Mouse (Mus musculus) kidney, embryonic 16.5 days (tissue): Measurements from ENCODE around the gene Ppp1cc. TPM values are rescaled to one million over a fixed set of nuclear protein-coding genes. Genes with fewer than 3 reads are reported as not detected.
"Not testable (repeated sequence)": the region's sequence is repeated elsewhere in the genome, so short reads cannot be mapped to it uniquely, and the experiment has no call there.

Experiments
- ATAC-seq: fragments of 200-750 bp; cut with Nextera tagmentation; 2 replicates; pipeline ENCODE4 v1.8.0; 2017; ENCODE audit warnings: moderate TSS enrichment; ENCODE audit not compliant: low FRiP score, low TSS enrichment
- H3K27ac ChIP-seq: fragments of 300-500 bp; sonication (generic); 2 replicates; pipeline ENCODE4 v1.5.1; 2014; ENCODE audit warnings: low read length
- H3K27me3 ChIP-seq: fragments of 300-500 bp; sonication (generic); 2 replicates; pipeline ENCODE4 v1.6.1; 2014; ENCODE audit warnings: low read length, control low read depth, mixed read lengths; ENCODE audit not compliant: insufficient read depth
- H3K36me3 ChIP-seq: fragments of 300-500 bp; sonication (generic); 2 replicates; pipeline ENCODE4 v1.6.1; 2014; ENCODE audit warnings: low read length, control low read depth, mixed read lengths; ENCODE audit not compliant: insufficient read depth
- H3K4me1 ChIP-seq: fragments of 300-500 bp; sonication (generic); 2 replicates; pipeline ENCODE4 v1.6.1; 2014; ENCODE audit warnings: low read length, control low read depth, mixed read lengths; ENCODE audit not compliant: insufficient read depth
- H3K4me2 ChIP-seq: fragments of 300-500 bp; sonication (generic); replicated peaks from 2 replicates; pipeline ENCODE4 v1.6.1; 2014; ENCODE audit warnings: low read depth, low read length
- H3K4me3 ChIP-seq: fragments of 300-500 bp; sonication (generic); 2 replicates; pipeline ENCODE4 v1.5.1; 2014; ENCODE audit warnings: mild to moderate bottlenecking, low read length
- H3K9ac ChIP-seq: fragments of 300-500 bp; sonication (generic); replicated peaks from 2 replicates; pipeline ENCODE4 v1.6.1; 2014; ENCODE audit warnings: low read length
- H3K9me3 ChIP-seq: fragments of 300-500 bp; sonication (generic); 2 replicates; pipeline ENCODE4 v1.6.1; 2016; ENCODE audit warnings: low read length, control low read depth
- WGBS: fragments of 180-500 bp; shearing (Covaris S2); extraction: QIAGEN DNeasy Blood & Tissue Kit; methylation state at CpG from one replicate; pipeline ENCODE4 v1.1.7; 2014; 5-methylcytosine and 5-hydroxymethylcytosine counted together
- polyA plus RNA-seq: library from polyadenylated mRNA; unstranded; fragments of >200 nt; fragmentation: Nextera tagmentation; extraction: Ambion mirVana; gene quantifications from 2 replicates; pipeline ENCODE4 v1.2.1, GENCODE M21; 2015

Gene Ppp1cc
- polyA plus RNA-seq, 1 experiment from 2014 or later = 277 TPM

DNA sequence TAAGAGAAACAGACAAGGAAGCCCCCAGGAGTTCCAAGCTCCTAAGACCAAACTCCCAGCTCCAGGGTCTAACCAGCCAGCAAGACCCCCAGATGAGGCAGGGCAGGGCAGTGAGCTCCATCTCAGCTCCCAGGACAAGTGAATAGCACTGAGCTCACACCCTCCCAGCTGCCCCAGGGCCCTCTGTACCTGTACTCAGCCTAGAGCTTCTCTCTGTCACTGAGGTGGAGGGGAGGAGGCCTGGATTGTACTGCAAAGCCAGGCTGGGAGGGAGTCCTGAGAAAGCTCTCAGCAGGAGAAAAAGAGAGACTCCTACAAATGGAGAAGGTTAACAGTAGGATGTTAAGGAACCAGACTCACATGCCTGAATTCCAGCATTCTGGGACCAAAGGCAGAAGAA lies 11.5 kb upstream of the Ppp1cc start:
- Histone ChIP-seq H3K27ac (peak overlapping the region; percentile 91), H3K4me1 (peaks cover 19% of the 10 kb centered on the region), H3K4me3 (no peak overlapping the region), H3K9me3 (no peaks in the 10 kb centered on the region), H3K9ac (no peak overlapping the region), H3K4me2 (no peak overlapping the region), H3K36me3 (no peaks in the 10 kb centered on the region), H3K27me3 (no peaks in the 10 kb centered on the region)
- ATAC-seq = 0 out of 2 replicates have a peak, but pooled peaks have one; percentile 9

DNA sequence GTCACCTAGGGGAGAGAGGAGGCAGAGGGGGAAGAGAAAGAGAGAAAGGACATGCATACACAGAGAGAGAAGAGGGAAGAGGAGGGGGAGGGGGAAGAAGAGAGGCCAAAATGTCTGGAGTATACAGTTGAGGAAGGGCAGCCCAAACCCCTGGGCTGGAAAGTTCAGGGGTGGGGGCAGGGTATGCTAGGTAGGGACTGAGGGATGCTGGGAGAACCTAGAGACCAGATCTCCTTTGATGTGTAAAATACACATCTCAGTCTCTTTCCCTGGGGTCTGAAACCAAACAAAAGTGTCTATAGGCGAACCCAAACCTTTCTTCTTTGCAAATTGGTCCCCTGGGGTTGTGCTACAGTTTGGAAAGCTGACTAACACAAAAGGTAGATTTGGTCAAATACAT lies 10.0 kb upstream of the Ppp1cc start:
- no peak for ATAC-seq
- H3K9me3 ChIP-seq = no peaks in the 10 kb centered on the region
- H3K9ac ChIP-seq = no peak overlapping the region
- H3K27me3 ChIP-seq = no peaks in the 10 kb centered on the region
- H3K4me3 ChIP-seq = no peak overlapping the region
- peaks cover 19% of the 10 kb centered on the region for H3K4me1 ChIP-seq
- H3K27ac ChIP-seq = no peak overlapping the region
- H3K36me3 ChIP-seq = no peaks in the 10 kb centered on the region
- WGBS = 88% methylated on average over 1 of the region's 1 CpGs
- H3K4me2 ChIP-seq = no peak overlapping the region

GRCm38 (mm10) chr5:122149259-122149658 lies 8.8 kb upstream of the Ppp1cc start:
- ATAC-seq = no peak
- H3K4me1 ChIP-seq = peaks cover 27% of the 10 kb centered on the region
- no peaks in the 10 kb centered on the region for H3K36me3 ChIP-seq
- H3K9ac ChIP-seq = no peak overlapping the region
- H3K9me3 ChIP-seq = no peaks in the 10 kb centered on the region
- H3K4me3 ChIP-seq = no peak overlapping the region
- no peak overlapping the region for H3K4me2 ChIP-seq
- WGBS = 47% methylated on average over 4 of the region's 4 CpGs
- no peaks in the 10 kb centered on the region for H3K27me3 ChIP-seq
- H3K27ac ChIP-seq = no peak overlapping the region

GRCm38 (mm10) chr5:122152508-122152907 lies 5.6 kb upstream of the Ppp1cc start:
- not testable (repeated sequence) for H3K9me3 ChIP-seq, H3K9ac ChIP-seq, H3K4me2 ChIP-seq, H3K27me3 ChIP-seq, ATAC-seq, H3K27ac ChIP-seq, H3K36me3 ChIP-seq, H3K4me3 ChIP-seq
- peaks cover 30% of the 10 kb centered on the region for H3K4me1 ChIP-seq
- WGBS = 88% methylated on average over 5 of the region's 5 CpGs

DNA sequence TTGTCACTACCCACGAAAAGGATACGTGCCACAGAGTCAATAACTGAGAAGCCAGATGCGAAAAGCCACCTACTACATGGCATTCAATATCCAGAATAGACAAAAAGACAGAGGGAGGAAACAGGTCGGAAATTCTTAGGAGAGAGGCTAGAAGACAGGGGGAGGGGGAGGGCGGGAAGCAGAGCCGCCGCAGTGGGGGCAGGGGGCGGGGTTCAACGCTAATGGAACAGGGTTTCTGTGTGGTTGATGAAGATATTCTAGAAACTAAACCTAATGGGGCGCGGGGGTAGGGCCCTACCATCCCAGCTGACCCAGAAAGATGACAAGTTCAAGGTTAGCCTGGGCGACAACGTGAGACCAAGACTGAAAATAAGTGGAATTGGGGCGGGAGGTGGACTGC lies 4.1 kb upstream of the Ppp1cc start:
- Histone ChIP-seq H3K4me3 (no peak overlapping the region), H3K9me3 (no peaks in the 10 kb centered on the region), H3K27ac (0 out of 2 replicates have a peak overlapping the region, but pooled peaks have one; percentile 5), H3K9ac (no peak overlapping the region), H3K27me3 (no peaks in the 10 kb centered on the region), H3K4me1 (peaks cover 31% of the 10 kb centered on the region), H3K4me2 (peak overlapping the region; percentile 35), H3K36me3 (no peaks in the 10 kb centered on the region)
- no peak for ATAC-seq
- WGBS = 19% methylated on average over 9 of the region's 14 CpGs

- WGBS = 74% methylated on average over 3 of the region's 3 CpGs
- no peak overlapping the region for H3K9ac ChIP-seq
- no peak overlapping the region for H3K4me2 ChIP-seq
- peaks cover 36% of the 10 kb centered on the region for H3K4me1 ChIP-seq
- ATAC-seq = no peak
- no peaks in the 10 kb centered on the region for H3K9me3 ChIP-seq
- H3K4me3 ChIP-seq = no peak overlapping the region
- H3K27ac ChIP-seq = 0 out of 2 replicates have a peak overlapping the region, but pooled peaks have one; percentile 1
- no peaks in the 10 kb centered on the region for H3K27me3 ChIP-seq
- H3K36me3 ChIP-seq = no peaks in the 10 kb centered on the region; the same call in 1 of the 2 replicates
Observed at GRCm38 (mm10) chr5:122154782-122155181, 3.3 kb upstream of the Ppp1cc start.

DNA sequence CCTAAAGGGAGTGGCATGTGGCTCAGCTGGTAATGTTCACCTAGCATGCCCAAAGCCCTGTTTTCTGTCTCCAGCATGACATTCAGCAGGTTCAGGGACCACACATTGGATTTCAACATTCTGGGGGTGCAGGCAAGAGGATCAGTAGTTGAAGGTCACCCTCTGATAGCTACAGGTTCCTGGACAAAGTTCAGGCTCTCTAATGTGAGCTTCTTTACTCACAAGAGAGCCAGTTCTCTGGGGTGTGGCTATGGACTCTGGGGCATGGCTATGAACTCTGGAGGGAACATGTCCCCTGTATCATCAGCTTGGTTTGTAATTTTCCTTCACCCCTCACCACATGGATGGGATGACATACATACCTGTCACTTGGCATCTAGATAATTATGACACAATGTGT lies 2.5 kb upstream of the Ppp1cc start:
- Histone ChIP-seq H3K4me1 (peaks cover 45% of the 10 kb centered on the region), H3K4me3 (no peak overlapping the region), H3K27me3 (no peaks in the 10 kb centered on the region), H3K9ac (no peak overlapping the region), H3K4me2 (no peak overlapping the region), H3K27ac (no peak overlapping the region), H3K9me3 (no peaks in the 10 kb centered on the region), H3K36me3 (peaks cover under 1% of the 10 kb centered on the region)
- no peak for ATAC-seq

DNA sequence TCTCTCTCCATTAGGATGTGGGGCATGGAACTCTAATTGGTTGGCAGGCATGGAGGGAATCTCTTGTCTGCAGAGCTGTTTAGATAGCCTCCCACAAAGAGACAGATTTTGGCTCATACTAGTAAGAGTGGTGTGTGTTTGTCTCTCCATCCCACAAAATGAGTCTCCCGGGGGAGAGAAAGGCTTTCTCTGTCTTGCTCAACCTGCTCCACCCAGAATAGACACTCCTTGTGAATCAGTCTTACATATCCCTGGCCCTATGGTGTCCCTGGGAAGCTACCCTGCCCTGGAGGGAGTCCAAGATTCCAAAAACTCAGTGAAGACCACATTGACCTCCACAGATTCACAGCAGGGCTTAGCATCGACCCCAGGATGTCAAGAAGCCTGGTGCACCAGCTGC lies 1.6 kb upstream of the Ppp1cc start:
- no peak for ATAC-seq
- H3K4me3 ChIP-seq = no peak overlapping the region
- no peak overlapping the region for H3K9ac ChIP-seq
- no peak overlapping the region for H3K4me2 ChIP-seq
- WGBS = 58% methylated on average over 2 of the region's 2 CpGs
- H3K36me3 ChIP-seq = peaks cover 6% of the 10 kb centered on the region
- peaks cover 48% of the 10 kb centered on the region for H3K4me1 ChIP-seq
- H3K9me3 ChIP-seq = no peaks in the 10 kb centered on the region
- no peaks in the 10 kb centered on the region for H3K27me3 ChIP-seq
- H3K27ac ChIP-seq = no peak overlapping the region

DNA sequence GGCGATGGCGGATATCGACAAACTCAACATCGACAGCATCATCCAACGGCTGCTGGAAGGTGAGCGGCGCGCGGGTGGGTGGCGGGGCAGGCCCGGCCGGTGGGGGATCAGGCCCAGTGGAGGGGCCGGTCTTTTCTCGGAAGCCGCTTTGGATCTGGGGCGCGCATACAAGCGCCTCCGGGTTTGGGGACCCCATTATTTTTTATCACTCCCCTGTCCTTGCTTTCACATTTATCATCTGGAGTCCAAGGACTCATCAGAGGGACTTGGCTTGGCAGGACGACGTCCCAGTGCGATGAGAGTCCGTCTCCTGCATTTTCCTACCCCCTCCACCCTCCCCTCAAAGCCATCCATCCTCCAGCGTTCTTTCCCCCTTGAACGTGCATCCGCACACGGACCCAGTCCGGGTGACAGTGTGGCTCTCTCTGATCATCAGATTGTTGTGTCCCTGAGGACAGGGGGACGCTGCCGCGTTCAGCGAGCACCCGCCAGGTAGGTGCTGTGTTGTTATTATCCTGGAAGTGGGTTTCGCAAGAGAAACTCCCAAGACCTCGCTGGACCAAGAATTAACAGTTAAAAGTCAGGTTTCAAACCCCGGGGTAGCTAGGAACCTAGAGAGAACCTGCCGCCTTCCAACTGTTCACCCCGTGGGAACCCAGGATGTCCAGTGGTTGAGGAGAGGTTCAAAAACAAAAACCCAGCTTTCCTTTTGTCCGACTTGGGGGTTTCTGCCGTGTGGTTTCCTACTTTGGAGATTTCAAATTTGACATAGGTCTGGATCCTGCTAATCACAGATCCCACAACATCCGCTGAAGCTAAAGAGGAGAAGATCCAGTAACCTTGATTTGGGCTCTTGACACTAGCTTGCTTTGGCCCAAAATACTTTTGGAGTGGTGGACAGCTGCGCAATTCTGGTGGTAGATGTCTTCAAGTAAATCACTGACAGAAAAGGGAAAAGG lies 758 bp downstream of the Ppp1cc start:
- peak overlapping the region; percentile 91 for H3K9ac ChIP-seq
- H3K27me3 ChIP-seq = no peaks in the 10 kb centered on the region
- peak; percentile 20; the same call in 1 of the 2 replicates for ATAC-seq
- no peaks in the 10 kb centered on the region for H3K9me3 ChIP-seq
- peak overlapping the region; percentile 78 for H3K4me3 ChIP-seq
- H3K4me1 ChIP-seq = peaks cover 62% of the 10 kb centered on the region
- H3K36me3 ChIP-seq = peaks cover 8% of the 10 kb centered on the region
- 1% methylated on average over 36 of the region's 42 CpGs for WGBS
- peak overlapping the region; percentile 70 for H3K27ac ChIP-seq
- H3K4me2 ChIP-seq = peak overlapping the region; percentile 61

GRCm38 (mm10) chr5:122163194-122163593 lies 5.1 kb downstream of the Ppp1cc start:
- H3K27ac ChIP-seq = no peak overlapping the region

More at GRCm38 (mm10) chr5:122163194-122163593, 5.1 kb downstream of the Ppp1cc start:
- Histone ChIP-seq H3K36me3 (peaks cover 29% of the 10 kb centered on the region), H3K9ac (no peak overlapping the region; the same call in 1 of the 2 replicates), H3K4me1 (peaks cover 73% of the 10 kb centered on the region), H3K4me2 (peak overlapping the region; percentile 20; the same call in 1 of the 2 replicates), H3K27me3 (no peaks in the 10 kb centered on the region), H3K9me3 (no peaks in the 10 kb centered on the region), H3K4me3 (no peak overlapping the region)
- 16% methylated on average over 6 of the region's 6 CpGs for WGBS
- no peak for ATAC-seq
